Comparison of ENCODE assay signal across 14 mouse cellular contexts in genomic region chr16:30006826-30007225, GRCm38 (mm10).
"Had no signal": no experiment of that assay in that cellular context is flagged by ENCODE, and none has a peak within 500 bp of the region (broad histone marks: within the 10 kb centered on the region; RNA-seq: fewer than 3 reads in every experiment).

No protein-coding gene starts in this region.

- H3K4me3 ChIP-seq: kidney, embryonic 15.5 days; limb, embryonic 13.5 days; midbrain, embryonic 10.5 days; myocyte; neural tube, embryonic 12.5 days had no signal

- H3K9ac ChIP-seq: kidney, embryonic 15.5 days; limb, embryonic 13.5 days; liver, embryonic 14.5 days; neural tube, embryonic 12.5 days had no signal

- H3K27ac ChIP-seq: kidney, embryonic 15.5 days; liver, embryonic 14.5 days; midbrain, embryonic 10.5 days; neural tube, embryonic 12.5 days had no signal

- H3K36me3 ChIP-seq: kidney, embryonic 15.5 days; limb, embryonic 13.5 days; midbrain, embryonic 10.5 days; neural tube, embryonic 12.5 days had no signal

- DNase-seq: kidney, postnatal 25 days; lung, adult 2 months; lung, postnatal 10 days; lung, postnatal 4 days; midbrain, embryonic 14.5 days; right cerebral cortex, postnatal 4 days; spleen, adult 18-20 months; thymus, postnatal 36 days had no signal

- H3K9me3 ChIP-seq: kidney, embryonic 15.5 days; limb, embryonic 13.5 days; midbrain, embryonic 10.5 days; neural tube, embryonic 12.5 days had no signal

- H3K4me2 ChIP-seq: kidney, embryonic 15.5 days; limb, embryonic 13.5 days; neural tube, embryonic 12.5 days had no signal
